Mouse (Mus musculus): ENCODE data around the gene Slc25a20.

DNA sequence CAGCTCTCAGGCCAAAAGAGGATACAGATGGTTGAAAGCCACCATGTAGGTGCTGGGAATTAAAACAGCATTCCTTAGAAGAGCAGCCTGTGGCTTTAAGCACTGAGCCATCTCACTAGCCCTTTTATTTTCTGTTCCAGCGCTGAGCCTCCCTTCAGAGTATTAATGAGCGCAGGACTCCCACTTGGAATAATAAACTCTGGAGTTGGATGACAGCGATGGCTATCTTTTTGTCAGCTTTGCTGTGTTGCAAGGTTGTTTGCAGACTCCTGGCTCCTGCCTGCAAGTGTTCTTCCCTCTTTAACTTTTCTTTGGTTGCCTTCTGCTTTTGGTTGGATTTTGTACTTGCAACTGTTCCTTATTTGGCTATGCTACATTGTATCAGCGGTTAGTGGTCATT lies 32.1 kb downstream of the Slc25a20 start:
- TF ChIP-seq CTCF (IDR thresholded peaks at IDR 0.05; ENCODE audit: low read depth) (no peak), EP300 (optimal IDR thresholded peaks at IDR 0.05) (no peak)

Measured in stomach, postnatal 0 days (tissue).